Mouse (Mus musculus) brain, embryonic 14.5 days (tissue): ENCODE results near the gene Pax7.

Experiments used
- CTCF ChIP-seq: fragments of 200-500 bp; IDR thresholded peaks from 2 replicates; pipeline ENCODE4 v1.5.1; 2012; ENCODE audit warnings: inconsistent platforms, mild to moderate bottlenecking, moderate library complexity, borderline replicate concordance; ENCODE audit not compliant: insufficient read depth, insufficient read length; ENCODE audit errors: extremely low read depth
- POLR2A ChIP-seq: fragments of 200-500 bp; IDR thresholded peaks from 2 replicates; pipeline ENCODE4 v1.6.1; 2012; ENCODE audit warnings: mild to moderate bottlenecking, inconsistent platforms, borderline replicate concordance; ENCODE audit not compliant: poor library complexity, insufficient read depth, insufficient read length, severe bottlenecking; ENCODE audit errors: extremely low read depth

DNA sequence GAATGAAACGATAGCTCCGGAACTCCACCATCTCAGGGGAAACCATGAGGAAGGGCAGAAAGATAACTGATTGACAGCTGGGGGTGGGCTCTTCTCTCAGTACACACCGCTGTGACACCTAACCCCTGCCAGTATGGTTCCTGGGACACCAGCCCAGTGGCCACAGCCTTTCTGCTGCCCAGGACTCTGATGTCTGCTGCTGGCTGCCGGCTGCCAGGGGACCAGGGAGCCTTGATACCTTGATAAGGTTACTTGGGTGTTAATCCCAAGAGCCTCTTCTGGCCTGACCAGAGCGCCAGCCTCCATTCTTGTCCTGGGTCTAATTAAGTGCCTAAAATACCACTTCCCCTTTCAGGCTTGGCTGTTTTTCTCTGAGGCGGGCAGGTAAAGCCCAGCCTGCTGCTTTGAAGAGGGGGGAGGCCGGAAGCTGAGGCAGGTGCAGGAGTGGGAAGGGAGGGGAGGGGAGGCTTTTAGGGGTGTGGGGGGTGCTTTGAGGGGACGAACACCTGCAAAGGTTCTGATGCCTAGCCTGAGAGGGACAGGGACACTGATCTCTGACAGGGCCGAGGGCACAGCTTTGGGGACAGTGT, 19.9 kb downstream of the Pax7 start:
- TF ChIP-seq CTCF (no peak), POLR2A (no peak)
